Mouse (Mus musculus) right cerebral cortex, postnatal 14 days (tissue): ENCODE measurements around the gene Muc5ac.

Experiments
- DNase-seq: peaks from one replicate; pipeline ENCODE4 v3.0.0; 2022

The Muc5ac gene

DNA sequence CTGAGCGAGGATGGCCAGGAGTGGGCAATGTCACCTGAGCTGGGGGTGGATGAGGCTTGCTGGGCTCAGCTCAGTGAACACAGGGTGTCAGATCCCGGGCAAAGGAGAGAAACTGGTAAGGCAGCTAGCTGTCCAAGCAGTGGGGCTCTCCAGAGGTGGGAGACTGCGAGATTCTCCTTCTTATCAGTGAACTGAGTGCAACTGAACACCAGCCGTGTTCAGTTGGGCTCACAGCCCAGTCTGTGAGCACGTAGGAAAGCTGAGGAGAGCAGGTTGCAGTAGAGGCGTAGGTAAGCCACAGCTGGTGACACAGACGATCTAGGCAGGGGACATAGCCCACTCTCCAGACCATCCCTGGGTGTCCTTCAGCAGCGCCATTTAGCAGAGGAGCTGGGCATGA is 47.7 kb downstream of the Muc5ac start:
- DNase-seq: no peak

DNA sequence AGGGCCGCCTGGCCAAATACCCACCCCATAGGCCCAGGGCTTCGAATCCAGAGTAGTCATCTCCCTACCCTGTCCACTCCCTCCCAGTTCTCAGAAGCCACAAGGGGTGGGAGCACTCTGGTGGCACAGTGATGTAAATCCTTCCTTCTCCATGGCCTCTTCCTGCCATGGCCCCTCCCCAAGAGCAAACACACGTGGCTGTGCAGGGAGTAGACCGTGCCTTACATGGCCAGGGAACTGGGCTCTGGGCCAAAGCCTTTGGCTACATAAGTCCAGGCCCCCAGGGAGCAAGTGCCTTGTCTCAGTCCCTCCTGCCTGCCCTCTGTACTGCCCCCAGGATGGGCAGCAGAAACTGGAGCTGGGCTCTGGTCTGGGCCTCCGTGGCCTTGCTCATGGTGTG is 50.0 kb downstream of the Muc5ac start, which contains the start of gene Muc5b:
Gene Muc5b, plus strand, starts transcription at position 292 of the 400 bp plus-strand sequence.
- DNase-seq: no peak

DNA sequence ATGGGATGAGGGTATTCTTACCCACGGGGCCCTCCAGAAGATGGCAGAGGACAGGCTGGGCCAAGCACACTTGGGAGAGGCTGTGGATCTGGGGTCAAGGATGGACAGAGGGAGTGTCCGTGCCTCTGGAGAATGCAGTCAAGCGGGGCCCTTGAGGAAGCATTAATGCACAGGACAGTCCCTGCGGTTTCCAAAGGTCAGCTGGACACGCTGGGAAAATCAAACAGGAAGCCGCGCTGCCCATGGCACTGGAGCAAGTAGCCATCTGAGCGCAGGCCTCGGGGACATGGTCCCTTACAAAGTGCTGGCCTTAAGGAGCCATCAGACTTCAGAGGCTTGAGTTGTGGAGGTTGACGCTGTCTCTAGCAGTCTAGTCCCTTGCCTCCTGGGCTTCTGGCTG is 51.6 kb downstream of the Muc5ac start:
- no peak for DNase-seq

DNA sequence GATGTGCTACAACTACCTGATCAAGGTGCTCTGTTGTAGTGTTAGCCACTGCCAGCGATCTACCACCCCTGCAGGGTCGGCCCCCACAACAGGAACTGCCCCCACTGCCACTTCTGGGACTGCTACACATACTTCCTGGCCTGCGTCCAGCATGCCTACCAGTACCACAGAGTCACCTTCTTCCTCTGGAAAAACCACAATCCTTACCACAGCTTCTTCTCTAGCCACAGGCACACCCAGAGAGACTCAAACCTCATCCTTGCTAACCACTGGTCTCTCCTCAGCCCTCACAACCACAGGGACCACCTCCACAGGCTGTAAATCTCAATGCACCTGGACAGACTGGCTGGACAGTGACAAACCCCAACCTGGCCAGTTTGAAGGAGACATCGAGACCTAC is 72.3 kb downstream of the Muc5ac start:
- DNase-seq: no peak
